Mouse (Mus musculus) kidney, adult 2 months (tissue): ENCODE measurements around the gene Ccdc107.

Experiments used
- CTCF ChIP-seq: fragments of 200-500 bp; conservative IDR thresholded peaks from 2 replicates; pipeline ENCODE4 v1.5.1; 2011; ENCODE audit warnings: low read depth, mild to moderate bottlenecking, control low read depth, low read length, moderate library complexity, mixed read lengths; ENCODE audit not compliant: insufficient read depth, insufficient read length
- POLR2A ChIP-seq: fragments of 200-500 bp; IDR thresholded peaks from one replicate; pipeline ENCODE4 v1.6.1; 2011; ENCODE audit warnings: low read depth, low read length, control low read depth

DNA sequence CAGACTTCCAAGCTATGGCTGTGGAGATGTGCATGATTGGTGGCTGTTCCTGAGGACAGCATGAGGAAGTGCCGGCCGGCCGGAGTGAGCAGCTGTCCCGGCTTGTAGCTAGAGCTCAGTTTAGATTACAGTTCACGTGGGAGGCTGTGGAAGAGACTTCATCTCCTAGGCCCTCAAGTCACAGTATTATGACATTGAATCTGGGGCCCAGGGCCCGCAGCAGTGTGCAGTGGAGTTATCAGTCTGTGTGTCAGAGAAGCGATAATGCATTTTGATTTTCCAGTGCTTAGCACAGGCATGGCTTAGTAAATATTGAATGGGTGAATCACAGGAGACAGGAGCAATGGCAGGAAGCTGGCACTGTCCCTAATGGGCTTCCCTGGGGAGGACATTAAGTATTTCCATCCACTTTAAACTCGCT, 37.4 kb downstream of the Ccdc107 start:
- TF ChIP-seq CTCF (no peak), POLR2A (no peak)
